Mouse (Mus musculus) lung, postnatal 25 days (tissue): ENCODE results near the gene Rgs12.

ENCODE experiments used
- DNase-seq: peaks from one replicate; pipeline ENCODE4 v3.0.0; 2022; ENCODE audit warnings: low spot score

The Rgs12 gene

GRCm38 (mm10) chr5:34948861-34949760 is at the start of gene Rgs12:
Gene Rgs12, plus strand, starts transcription at chr5:34949445.
- DNase-seq: peak; percentile 89

DNA sequence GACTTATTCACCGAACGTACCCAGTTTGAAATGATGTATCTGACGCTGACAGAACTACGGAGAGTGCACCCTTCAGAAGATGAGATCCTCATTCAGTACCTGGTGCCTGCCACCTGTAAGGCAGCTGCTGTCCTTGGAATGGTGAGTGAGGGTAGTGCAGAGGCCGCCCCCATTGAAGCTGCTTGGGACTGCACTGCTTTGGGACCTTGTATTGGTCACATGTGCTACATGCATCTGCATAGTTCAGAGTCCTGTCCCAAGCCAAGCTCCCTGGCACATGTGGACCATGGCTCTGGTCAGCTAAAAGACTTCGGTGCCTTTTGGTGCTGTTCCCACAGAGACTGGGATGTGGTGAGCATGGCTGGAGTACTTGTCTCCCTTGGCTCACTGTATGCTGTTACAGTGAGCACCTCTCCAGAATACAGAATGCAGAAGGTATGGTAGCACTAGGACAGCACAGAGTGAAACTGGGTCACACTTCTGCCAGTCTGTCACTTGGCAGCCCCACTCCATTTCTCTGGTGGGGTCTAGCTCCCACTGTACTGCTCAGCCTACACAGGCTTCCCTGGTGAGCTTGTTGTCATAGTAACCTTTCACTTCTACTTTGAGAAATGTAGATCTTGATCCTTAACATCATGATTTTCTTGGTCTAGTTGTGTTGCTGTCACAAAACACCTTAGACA is 49.3 kb upstream of the Rgs12 start:
- DNase-seq: no peak

DNA sequence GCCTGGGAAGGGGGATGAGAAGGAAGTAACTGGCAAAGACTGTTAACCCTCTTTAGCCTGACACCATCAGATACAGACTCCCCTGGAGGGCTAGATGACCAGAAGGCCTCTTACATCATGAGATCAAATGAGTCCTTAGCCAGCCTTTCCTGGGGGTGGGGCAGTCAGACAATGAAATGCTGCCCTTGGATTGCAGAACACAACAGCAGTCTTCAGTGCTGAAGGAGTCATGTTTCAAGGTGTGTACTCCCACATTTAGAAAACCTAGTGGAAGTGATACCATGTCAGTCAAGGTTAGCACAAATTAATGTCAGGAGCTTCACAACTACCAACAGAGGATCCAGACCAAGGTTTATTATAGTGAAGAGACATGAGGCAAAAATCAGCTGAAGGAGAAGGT is 46.9 kb upstream of the Rgs12 start:
- peak; percentile 37 for DNase-seq

- DNase-seq: peak; percentile 93
Observed at GRCm38 (mm10) chr5:34902811-34903385, 46.3 kb upstream of the Rgs12 start.

- no peak for DNase-seq
Observed at GRCm38 (mm10) chr5:34904412-34904811, 44.8 kb upstream of the Rgs12 start.

GRCm38 (mm10) chr5:34907230-34907629 is 42.0 kb upstream of the Rgs12 start:
- no peak for DNase-seq

- no peak for DNase-seq
Observed at GRCm38 (mm10) chr5:34907910-34908725, 41.1 kb upstream of the Rgs12 start, which contains the start of gene Msantd1. Gene Msantd1, plus strand, starts transcription at chr5:34908012.

GRCm38 (mm10) chr5:34908726-34909633 is 40.3 kb upstream of the Rgs12 start:
- peak; percentile 29 for DNase-seq

GRCm38 (mm10) chr5:34909634-34910503 is 39.4 kb upstream of the Rgs12 start:
- DNase-seq: no peak

DNA sequence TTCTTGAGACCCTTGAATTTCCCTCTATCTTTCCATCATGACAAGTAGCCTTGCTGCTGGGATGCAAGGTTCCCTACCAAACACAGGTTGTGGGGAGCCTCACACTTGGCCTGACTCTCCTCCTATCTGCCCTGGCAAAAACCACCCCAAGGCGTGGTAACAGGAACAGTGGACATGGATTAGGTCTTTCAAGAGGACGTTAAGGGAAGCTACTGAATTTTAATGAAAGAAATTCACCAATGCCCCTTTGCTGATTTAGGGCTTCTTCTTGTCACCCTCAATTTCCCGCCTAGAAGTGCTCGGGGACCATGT is 38.8 kb upstream of the Rgs12 start:
- DNase-seq: no peak

DNA sequence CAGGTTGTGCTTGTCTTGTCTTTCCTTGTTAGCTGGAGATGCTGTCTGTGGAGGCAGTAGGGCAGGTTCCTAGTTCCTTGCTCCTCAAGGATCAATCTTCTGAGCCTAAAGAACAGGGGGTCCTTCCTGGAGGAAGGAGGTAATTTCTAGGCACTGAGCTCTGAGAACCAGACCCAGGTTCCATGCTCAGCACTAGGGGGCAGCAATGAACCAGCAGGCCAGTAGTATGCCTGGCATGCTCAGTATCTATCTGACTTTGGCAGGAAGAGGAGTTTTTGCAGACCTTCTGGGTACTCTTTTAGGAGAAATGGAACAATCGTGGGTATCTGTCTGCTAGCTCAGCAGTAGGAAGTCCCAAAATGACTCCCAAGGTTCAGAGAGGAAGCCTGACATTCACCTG is 33.4 kb upstream of the Rgs12 start:
- DNase-seq: peak; percentile 81

DNA sequence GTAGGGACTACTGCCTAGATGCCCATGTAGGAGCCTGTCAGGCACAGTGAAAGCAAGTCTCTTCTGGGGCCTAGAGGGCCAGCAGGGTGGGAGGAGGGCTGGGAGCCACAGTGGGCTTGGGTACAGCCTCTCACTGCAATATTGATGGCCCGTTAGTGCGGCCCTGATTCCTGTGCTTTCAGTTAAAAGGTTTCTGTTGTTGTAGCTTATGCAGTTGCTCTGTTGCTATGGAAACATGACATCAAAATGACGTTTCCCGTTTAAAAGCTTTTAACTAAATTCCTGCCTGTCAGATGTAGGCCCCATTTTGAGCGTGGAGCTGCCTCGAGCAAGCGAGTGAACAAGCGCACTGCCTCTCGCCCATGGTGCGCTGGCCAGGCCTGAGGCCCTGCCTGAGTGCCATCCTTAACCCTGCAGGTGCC is 32.0 kb upstream of the Rgs12 start:
- no peak for DNase-seq

DNA sequence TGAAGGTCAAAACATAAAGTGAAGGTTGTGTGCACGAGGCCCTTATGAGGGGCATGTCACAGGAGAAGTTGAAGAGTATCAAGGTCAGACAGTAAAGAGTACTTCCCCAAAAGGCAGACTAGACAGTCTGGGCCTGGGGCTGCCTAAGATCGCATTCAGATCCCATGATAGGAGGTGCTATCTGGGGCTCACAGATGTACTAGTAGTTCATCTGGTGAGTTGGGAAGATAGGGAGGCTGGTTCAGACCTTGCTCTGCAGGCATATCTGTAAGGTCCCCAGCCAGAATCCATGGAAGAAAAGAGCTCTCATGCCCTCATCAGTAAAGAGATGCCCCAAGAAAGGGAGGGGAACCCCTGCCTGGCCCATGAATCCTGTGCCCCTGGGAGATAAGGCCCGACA is 30.5 kb upstream of the Rgs12 start:
- DNase-seq: no peak

DNA sequence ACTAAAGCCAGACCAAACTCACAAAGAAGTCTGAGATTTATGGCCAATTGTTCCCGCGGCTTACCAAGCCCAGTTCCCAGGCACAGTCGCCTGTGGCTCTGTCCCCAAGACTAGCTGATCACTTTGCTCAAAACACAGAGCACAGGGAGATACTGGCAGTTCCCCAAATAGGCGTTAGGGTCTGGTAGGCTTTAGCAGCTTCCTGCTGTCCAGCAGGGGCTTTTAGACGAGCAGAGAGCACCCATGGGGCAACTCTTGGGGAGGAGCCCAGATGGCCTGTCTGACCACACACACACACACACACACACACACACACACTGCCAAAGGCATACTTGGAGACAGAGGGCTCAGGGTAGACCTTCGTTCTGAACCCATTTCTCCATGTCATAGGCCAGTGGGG is 26.7 kb upstream of the Rgs12 start:
- DNase-seq: no peak

DNA sequence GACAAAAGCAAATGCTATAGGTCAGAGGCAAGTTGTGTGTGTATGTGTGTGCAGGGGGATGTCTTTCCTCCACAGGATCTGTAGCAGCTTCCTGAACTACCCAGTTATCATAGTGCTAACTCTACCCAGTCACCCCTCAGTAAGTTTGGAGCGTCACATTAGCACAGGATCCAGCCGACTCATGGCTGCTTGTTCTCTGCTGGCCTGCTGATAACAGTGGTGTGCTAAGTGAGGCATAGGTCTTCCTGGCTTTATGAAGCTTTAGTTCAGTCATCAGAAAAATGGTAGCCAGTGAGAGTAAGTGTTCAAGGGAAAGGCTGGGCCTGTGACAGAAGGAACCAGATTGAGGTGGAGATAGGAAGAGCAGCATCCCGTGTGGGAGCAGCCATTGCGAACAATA is 25.3 kb upstream of the Rgs12 start:
- no peak for DNase-seq

DNA sequence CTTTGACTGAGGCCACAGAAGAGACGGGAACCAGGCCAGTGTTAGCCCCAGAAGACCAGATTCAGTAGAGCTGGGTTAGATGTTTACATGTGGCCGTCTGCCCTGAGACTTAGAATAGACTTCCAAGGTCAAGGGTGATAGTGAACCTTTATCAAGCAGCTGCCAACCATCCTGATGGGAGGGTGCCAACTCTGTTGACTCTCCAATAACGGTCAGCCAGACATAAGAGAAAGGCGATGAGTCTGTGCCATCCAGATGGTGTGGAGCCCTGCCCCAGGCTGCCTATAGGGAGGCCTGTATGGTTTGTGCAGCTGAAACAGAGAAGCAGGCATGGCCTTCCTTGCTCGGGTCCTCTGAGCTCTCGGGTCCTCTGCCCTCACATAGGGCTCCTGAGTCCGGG is 24.7 kb upstream of the Rgs12 start:
- DNase-seq: no peak

DNA sequence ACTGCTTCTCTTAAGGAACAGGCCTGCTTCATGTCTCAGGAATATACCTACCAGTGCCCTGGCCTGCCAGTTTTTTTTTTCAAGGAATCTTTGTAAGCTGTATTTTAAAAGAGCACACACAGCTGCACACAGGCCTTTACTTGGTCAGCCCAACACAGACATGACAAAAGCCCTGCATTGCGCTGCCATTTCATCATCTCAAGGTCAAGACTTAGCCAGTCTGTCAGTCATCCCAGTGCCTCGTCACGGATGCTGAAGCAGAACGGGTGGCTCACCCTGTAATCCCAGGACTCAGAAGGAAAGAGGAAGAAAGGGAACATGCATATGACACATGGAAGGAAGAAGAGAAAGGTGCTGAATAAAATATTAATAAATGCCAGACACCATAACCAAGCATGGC is 21.6 kb upstream of the Rgs12 start:
- no peak for DNase-seq

DNA sequence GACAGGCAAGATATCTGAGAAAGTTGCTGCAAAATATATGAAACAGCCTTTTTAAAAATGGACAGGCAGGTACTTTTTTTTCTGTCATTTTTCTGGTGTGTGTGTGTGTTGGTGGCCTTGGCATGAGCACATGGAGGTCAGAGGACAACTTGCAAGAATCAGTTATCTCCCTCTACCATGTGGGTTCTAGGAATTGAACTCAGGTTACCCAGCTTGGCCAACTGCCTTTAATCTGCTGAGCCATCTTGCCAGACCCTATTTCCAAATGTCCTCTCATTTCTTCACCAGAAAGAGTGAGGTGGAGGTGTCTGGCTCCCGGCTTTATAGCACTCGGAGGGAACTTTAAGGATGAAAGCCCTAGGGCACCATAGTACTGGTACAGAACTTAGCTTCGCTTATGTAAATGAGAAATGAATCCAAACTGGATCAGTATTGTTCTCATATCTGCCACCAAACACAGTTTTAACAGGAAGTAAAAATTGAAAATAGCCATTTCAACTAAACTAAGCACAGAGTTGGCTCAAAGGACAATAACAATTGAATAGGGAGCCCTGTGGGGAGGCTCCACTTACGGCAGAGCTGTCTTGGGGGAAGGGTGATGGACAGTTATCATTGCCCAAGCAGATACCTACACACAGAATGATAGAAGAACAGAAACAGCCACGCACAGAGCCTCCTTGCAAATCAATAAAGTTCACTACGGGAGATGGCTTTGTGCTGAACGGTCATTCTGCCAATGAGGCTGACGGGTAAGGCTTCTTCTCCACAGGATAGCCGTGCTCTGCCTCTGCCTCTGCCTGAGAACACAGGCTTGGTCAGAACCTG is 18.9 kb upstream of the Rgs12 start:
- no peak for DNase-seq

- DNase-seq: no peak
Observed at GRCm38 (mm10) chr5:34931091-34931490, 18.2 kb upstream of the Rgs12 start.
